Mouse (Mus musculus) CD8-positive naive resting alpha-beta T cell, adult 2 months (primary cell): ENCODE results near the gene Rad23a.

ENCODE experiments used
- DNase-seq, 2 experiments: peaks; one replicate each; pipeline ENCODE4 v3.0.0; 2022; ENCODE audit warnings: low read depth in 2 of 2, low spot score in 2 of 2

The Rad23a gene

DNA sequence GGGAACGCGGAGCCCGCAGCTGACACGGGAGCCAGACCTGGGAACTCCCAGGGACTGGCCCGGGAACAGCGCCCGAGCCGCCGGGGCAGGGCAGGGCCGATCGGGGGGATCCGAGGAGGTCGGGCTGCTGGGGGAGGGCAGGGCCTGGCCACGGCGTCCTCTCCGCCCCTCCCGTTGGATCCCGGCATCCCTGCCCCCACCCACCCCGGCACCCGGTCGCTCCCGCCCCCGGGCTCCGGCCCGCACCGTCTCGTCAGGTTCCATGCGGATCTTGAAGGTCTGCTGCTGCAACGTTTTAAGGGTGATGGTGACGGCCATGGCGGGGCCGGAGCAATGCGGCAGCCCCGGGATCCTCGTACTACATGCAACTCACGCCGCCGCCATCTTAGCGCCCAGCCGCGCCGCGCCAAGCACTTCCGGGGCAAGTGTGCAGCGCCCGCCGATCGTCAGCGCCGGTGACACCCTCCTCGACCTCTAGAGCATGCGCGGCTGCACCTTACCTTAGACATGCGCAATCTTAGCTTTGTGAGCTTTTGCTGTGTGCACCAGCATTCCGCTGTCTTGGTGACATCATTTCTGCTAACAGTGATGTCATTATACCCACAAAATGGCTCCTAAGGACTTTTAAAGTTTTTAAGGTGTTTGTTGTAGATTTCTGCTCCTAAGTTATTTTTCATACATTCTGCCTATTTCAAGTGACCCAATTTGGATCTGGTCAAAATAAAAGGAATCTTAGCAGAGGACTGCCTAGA is at the start of gene Rad23a:
Rad23a (minus strand) TSS at position 418 of the 752 bp plus-strand sequence.
- DNase-seq: peak; percentile 88 to 91

- no peak for DNase-seq
Measured at GRCm38 (mm10) chr8:84889141-84889540, 48.7 kb upstream of the Rad23a start.

GRCm38 (mm10) chr8:84888280-84888679 is 47.8 kb upstream of the Rad23a start:
- no peak for DNase-seq

GRCm38 (mm10) chr8:84884728-84885127 is 44.3 kb upstream of the Rad23a start:
- DNase-seq: no peak

DNA sequence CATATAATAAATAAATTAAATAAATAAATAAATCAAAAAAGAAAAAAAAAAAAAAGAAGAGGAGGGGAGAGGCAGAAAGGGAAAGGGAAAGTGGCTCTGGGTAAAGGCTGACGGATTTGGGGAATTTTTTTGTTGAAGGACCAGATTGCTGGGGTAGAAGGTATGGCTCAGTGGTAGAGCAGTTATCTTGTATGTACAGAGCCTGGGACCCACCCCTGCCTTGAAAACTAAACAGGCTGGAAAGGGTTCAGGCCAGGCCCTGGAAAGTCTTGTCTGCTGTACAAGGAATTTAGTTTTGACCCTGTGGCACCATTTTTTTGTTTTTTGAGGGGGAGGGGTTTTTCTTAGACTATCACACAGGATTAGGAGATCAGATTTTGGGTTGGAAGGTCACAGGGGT is 38.5 kb upstream of the Rad23a start:
- no peak for DNase-seq

GRCm38 (mm10) chr8:84877297-84878035 is 37.0 kb upstream of the Rad23a start:
- DNase-seq: no peak

DNA sequence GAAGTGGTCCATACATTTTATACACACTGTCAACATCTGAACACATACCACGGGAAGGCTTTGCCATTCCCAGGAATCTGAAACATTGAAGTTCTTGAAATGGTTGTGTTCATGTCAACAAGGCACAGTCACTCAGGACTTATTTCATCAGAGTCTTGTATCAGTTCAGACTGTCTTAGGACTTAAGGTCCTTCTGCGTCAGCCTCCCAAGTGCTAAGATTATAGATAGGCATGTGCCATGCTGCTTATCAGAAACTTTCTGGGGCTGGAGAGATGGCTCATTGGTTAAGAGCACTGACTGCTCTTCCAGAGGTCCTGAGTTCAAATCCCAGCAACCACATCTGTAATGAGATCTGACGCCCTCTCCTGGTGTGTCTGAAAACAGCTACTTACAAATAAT is 33.9 kb upstream of the Rad23a start:
- no peak for DNase-seq

DNA sequence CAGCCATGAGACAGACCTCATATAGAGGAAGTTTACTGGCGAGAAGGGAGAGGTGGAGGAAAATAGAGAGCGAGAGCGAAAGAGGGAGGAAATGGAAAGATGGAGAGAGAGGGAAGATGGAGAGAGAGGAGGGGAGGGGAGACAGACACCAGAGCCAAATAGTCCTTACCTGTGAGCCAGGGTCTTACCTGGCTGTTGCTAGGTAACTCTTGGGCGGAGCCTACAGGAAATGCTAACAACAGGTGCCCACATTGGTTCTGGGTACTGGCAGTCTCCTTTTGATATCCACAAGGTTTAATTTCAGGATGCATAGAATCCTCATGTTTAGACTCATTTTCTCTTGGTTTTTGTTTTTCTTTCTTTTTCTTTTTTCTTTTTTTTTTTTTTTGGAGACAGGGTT is 32.6 kb upstream of the Rad23a start:
- no peak for DNase-seq

DNA sequence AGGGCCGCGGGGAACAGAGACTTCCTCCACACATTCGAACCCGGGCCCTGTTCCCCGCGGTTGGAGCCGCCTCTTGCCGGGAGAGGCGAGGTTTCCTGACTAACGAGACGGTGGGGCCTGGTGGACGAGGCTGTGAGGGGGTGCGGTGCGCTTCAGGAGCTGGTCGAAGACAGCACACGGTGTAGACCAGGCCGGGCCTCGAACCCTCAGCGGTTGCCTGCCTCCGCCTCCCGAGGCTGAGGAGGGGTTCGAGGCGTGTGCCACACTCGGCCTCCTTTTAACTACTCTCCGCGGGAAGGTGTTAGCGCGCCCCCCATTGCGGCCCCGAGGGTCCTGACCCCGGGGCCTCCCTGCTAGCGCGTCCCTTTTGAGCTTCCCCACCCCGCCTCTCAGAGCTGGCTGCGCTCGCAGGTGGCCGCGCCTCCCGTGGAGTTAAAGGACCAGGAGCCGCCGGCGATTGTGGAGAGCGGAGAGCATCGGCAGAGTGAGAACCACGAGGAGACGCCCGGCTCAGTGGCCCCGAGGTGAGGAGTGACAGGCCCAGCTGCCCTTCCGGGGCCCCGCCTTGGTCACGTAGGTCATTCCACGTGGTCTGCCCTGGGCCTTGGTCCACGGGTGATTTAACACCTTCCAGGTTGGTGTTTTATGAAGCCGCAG is 32.0 kb upstream of the Rad23a start:
- DNase-seq: peak in 1 of 2 experiments; percentile 6

DNA sequence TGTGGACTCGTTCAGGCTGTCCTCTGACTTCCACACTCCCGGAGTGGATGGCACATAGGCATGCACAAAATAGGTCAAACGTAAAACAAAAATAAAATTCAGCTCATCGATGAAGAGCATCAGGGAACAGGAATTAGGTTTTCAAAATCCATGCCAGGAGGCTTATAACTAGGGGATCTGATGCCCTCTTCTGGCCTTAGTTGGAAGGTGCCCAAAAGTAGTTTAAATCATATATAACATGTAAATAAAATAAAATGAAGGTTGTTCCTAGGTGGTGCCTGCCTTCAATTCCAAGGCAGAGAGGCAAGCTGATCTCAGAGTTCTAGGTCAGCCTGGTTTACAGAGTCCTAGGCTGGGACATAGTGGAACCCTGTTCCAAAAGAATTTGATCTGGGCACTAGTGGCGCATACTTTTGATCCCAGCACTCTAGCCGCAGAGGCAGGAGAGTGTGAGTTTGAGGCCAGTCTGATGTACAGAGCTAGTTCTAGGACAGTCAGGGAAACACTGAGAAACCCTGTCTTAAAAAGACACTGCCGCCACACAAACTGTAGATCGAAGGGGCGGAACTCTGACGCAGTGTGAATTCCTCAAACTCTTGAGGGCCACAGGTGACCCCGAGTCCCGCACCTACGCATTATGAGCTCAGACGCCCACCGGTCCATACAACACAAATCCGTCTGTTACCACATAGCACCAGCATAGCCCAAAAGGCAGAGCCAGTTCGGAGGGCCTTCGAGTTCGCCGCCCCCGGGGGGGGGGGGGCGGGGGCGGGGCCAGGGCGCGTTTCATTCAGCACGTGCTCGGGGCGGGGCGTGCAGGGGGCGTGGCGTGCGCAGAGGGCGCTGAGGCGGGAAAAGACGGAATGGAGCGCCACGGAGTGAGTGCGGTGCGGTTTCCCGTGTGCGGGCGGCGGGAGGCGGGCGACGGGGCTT is 31.2 kb upstream of the Rad23a start, which contains the start of gene Syce2:
Syce2 (plus strand) TSS at position 736 of the 933 bp plus-strand sequence.
- peak; percentile 66 to 80 for DNase-seq

GRCm38 (mm10) chr8:84856864-84857441 is 16.5 kb upstream of the Rad23a start, which contains the start of gene Farsa:
Gene Farsa, plus strand, starts transcription at chr8:84856989.
- peak; percentile 83 to 87 for DNase-seq

DNA sequence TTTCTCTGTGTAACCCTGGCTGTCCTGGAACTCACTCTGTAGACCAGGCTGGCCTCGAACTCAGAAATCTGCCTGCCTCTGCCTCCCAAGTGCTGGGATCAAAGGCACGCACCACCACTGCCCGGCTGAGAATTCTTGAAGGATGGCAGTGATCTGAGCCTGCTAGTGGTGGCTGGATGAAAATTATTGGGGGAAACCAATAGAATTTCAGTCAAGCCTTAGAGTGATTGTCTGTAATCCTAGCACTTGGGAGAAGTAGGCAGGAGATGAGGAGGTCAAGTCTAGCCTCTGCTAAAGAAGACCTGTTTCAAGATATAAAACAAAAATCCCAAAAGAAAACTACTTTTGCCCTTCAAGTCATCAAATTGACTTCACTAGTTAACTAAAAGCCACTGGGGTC is 16.0 kb upstream of the Rad23a start:
- DNase-seq: no peak

DNA sequence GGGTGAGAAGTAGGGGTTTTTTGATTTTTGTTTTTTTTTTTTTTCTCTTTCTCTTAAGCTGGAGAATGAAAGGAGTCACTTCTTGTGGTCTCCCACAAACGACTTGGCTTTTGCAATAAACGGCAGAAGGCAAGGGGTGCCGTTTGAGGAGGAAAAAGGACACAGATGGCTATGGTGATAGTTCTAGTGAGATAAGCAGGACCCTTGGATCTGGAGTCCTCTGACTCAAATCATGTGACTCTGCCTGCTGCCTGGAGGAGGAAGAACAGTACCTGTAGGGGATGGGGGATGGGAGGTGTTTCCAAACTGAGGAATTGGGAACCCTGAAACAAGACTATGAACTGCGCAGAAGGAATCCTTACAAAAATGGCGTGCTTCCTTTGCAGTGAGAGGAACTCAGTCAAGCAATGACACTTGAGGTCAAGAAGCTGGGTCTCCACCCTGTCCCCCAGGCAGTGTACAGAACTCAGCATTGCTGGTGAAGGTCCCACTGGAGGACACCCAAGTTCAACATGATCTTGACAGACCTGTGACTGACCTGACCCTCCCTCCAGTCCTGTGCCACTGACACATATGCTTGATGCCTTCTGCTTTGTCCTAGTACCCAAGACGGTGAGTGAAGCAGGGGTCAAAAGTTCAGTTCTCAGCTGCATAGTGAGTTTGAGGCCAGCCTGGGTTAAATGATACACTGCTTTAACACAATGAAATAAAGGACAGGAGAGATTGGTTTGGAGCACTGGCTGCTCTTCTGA is 7.4 kb upstream of the Rad23a start:
- DNase-seq: peak in 1 of 2 experiments; percentile 29

GRCm38 (mm10) chr8:84846722-84847572 is 6.5 kb upstream of the Rad23a start, which contains the start of gene Calr:
Gene Calr, minus strand, starts transcription at chr8:84846934.
- DNase-seq: peak; percentile 99 to 100

DNA sequence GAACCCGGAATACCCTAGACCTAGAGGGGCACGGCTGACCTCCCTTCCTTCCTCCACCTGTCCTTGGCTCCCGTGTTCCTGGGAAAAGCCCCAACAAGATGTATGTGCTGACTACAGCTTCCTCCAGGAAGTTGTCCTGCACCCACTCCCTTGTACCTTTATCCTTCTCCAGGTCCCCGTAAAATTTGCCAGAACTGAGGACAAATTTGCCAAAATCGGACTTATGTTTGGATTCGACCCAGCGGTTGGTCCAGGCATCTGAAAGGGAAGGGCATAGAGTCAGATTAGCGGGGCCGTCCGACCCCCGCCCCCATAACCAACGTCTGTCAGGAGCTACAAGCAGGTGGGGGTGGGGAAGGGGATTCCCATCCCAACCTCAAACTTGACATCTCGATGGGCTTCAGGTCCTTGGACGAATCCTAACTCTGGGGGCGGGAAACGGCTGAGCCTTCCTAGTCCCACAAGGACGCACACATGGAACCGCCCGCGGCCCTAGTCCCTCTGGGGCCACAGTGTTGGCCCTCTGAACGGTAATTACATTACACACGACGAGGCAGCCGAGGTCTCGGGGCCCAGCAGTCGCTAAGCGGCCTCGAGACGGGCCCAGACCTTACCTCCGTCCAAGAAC is 5.7 kb upstream of the Rad23a start:
- no peak for DNase-seq

DNA sequence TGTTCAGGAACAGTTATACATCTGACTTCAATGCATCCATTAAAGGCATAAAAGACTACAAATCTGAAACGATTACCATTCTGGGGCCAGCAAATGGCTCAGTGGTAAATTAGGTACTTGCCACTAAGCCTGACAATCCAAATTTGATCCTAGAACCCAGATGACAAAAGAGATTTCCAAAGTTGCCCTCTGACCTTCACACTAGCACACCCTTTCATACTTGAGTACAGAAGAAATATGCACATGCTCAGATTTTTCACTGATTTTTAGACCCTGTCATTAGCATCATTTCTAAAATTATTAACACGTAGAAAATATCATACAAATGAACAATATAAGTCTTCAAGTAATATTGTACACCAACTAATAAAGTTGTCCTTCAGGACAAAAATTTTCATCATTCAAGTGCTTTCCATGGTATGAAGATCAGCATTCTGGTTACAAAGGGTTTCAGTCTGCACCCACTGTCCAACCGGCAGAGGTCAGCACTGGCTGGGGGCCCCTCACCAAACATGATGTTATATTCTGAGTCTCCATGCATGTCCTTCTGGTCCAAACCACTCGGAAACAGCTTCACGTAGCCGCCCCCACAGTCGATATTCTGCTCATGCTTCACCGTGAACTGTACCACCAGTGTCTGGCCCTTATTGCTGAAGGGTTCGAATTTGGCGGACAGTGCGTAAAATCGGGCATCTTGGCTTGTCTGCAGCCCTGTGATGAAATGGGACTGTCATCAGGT is 5.1 kb upstream of the Rad23a start:
- DNase-seq: no peak

- no peak for DNase-seq
Measured at GRCm38 (mm10) chr8:84844397-84845070, 4.1 kb upstream of the Rad23a start.
